Mouse (Mus musculus): ENCODE measurements around the gene Il1b. TPM values are rescaled to one million over a fixed set of nuclear protein-coding genes. Genes with fewer than 3 reads are reported as not detected.

Il1b gene
- total RNA-seq, 2 experiments from 2014 or later, result 0.26 to 0.36 TPM

DNA sequence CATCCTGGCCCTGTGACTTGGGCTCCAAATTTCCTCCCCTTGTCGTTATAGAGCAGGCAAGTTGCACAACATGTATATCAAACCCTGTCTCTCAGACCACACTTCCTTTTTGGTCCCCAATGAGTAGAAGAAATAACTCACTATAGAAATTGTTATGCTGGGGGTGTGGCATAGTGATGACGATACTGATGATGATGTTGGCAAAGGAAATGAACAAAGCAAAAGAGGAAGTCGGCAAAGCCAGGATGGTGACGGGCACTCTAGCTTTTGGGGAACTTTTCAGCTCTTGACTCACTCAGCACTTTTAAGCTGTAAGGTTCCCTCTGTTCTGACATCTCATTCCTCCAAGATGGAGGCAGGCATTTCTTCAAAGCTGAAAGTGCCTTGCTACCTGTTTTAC is 2.4 kb upstream of the Il1b start:
- intact Hi-C loops (cut with DNase I), result no loop called here

GRCm38 (mm10) chr2:129369615-129370014 is 1.3 kb downstream of the Il1b start:
- intact Hi-C loops (cut with DNase I), result no loop called here
- DNase-seq (ENCODE audit: low spot score in 2 of 2), result no peak

More for the DNA sequence above, 2.4 kb upstream of the Il1b start:
- no peak for DNase-seq (ENCODE audit: low spot score in 2 of 2)

- DNase-seq (ENCODE audit: low spot score in 2 of 2), result no peak
- intact Hi-C loops (cut with DNase I), result no loop called here
These were observed 2.1 kb downstream of the Il1b start for GRCm38 (mm10) chr2:129368795-129369194.

GRCm38 (mm10) chr2:129368106-129368505 is 2.8 kb downstream of the Il1b start:
- intact Hi-C loops (cut with DNase I), result no loop called here
- no peak for DNase-seq (ENCODE audit: low spot score in 2 of 2)

- DNase-seq (ENCODE audit: low spot score in 2 of 2), result no peak
- intact Hi-C loops (cut with DNase I), result no loop called here
These were observed 3.7 kb downstream of the Il1b start for GRCm38 (mm10) chr2:129367246-129367645.

- DNase-seq (ENCODE audit: low spot score in 2 of 2), result no peak
- intact Hi-C loops (cut with DNase I), result no loop called here
These were observed 9.9 kb downstream of the Il1b start for GRCm38 (mm10) chr2:129360975-129361560.

- DNase-seq (ENCODE audit: low spot score in 2 of 2), result peak; percentile 72 to 80
- intact Hi-C loops (cut with DNase I), result no loop called here
These were observed 10.7 kb downstream of the Il1b start for GRCm38 (mm10) chr2:129360197-129360596.

DNA sequence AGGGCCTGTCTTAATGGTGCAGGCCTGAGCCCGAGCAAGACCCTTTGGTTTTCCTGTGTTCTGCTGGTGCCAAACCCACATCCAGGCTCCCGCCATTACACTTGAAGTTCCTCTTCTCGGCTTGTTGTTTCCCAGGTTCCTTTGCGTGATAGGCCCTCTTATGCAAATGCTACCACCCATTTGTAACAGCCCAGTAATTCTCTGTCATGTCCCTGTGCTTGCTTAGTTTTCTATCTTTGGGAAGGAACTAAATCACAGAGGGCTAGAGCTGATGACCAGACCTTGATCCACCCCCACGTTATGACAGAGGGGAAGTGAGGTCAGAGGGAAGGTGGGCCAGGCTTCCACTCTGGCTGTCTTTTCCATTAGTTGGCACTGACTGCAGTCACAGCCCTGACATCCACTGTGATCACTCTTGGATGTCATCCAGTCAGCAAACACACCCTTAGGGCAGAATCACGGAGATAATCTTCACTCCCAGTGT is 32.8 kb downstream of the Il1b start:
- intact Hi-C loops (cut with DNase I), result no loop called here
- no peak for DNase-seq (ENCODE audit: low spot score in 2 of 2)

- intact Hi-C loops (cut with DNase I), result no loop called here
- no peak for DNase-seq (ENCODE audit: low spot score in 2 of 2)
These were observed 37.5 kb downstream of the Il1b start for GRCm38 (mm10) chr2:129333471-129333870.

DNA sequence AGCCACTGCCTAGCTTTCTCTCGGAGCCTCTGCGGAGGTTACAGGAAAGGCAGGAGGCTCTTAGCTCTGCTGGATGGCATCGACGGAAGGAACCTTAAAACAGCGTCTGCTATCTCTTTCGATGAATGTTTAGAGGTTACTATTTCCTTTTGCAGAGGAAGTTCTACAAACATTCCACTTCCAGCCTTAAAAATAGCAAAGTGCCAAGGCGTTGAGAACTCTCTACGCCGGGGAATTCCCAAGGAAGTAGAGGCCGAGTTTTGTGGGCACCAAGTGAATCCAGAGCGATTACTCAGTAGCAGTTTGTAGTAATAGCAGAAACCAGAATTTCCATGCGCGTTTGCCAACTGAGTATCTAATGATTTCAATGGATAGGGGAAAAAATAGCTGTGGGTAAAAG is 40.4 kb downstream of the Il1b start:
- intact Hi-C loops (cut with DNase I), result no loop called here
- no peak for DNase-seq (ENCODE audit: low spot score in 2 of 2)

GRCm38 (mm10) chr2:129330024-129330423 is 40.9 kb downstream of the Il1b start:
- intact Hi-C loops (cut with DNase I), result no loop called here
- no peak for DNase-seq (ENCODE audit: low spot score in 2 of 2)

- intact Hi-C loops (cut with DNase I), result no loop called here
- DNase-seq (ENCODE audit: low spot score in 2 of 2), result no peak
These were observed 42.7 kb downstream of the Il1b start for GRCm38 (mm10) chr2:129328238-129328637.

DNA sequence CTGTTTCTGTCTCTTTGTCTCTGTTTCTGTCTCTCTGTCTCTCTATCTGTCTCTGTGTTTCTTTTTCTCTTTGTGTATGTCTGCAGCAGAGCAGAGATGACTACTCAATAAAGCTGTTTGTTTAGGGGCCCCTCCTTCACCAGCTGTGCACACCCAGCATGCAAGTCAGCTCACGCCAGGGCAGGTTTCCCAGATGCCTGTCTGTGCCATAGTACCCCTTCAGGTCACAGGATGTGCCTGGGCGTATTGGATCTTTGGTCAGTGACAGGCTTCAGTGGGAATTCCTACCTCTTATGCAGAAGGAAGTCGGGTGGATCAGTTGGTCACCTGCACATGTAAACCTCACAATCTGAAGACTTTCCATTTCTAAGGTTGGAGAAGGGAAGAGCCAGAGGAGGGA is 46.7 kb downstream of the Il1b start:
- intact Hi-C loops (cut with DNase I), result no loop called here
- DNase-seq (ENCODE audit: low spot score in 2 of 2), result no peak

DNA sequence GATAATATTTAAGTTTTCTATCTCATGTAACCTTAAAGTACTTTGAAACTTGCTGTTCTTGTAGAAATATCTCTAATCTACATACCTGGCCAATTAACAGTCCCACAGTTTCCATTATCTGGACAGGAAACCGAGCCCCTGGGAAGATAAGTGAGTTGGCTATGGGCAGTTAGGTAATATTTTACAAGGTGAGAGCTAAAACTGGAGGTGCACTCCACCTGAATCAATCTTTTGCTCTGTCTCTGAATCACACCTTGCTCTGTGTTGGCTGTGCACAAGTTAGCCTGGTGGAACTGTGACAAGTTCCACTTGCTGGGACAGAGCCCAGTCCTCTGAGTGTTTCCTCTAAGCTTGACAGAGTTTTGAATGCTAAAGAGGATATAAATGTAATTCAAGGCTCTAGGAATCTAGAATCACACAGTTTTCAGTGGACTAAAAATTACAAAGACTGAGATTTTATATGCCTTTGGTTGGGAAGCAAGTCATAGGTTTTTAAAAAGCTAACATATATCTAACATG is 48.8 kb downstream of the Il1b start:
- intact Hi-C loops (cut with DNase I), result no loop called here
- peak; percentile 36 to 61 for DNase-seq (ENCODE audit: low spot score in 2 of 2)

DNA sequence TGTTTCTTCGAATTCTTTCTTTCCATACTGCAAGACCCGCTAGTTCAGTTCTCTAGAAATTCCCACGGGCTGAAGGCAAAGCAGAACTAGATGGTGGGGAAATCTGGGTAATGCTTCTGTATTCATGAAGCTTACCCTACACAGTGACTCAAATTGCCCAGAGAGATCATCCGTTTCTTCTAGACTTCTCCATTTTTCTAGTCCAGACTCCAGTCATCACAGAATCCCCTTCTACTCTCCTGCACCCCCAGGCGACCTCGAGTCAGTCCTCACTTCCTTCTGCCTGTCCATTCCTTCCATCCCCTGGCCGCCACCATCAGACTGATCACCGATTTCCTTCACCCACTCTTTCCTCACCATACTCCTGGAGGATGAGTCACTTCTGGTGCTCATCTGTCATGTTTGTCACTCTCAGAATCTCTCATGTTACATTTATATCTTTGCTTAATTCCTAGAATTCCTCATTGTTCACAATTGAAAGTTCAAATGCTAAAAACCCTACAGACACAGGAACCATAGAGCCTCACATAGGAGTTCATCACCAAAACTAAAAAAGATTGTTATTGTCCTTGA is 50.8 kb downstream of the Il1b start:
- no peak for DNase-seq (ENCODE audit: low spot score in 2 of 2)
- intact Hi-C loops (cut with DNase I), result no loop called here

GRCm38 (mm10) chr2:129315831-129316230 is 55.1 kb downstream of the Il1b start:
- intact Hi-C loops (cut with DNase I), result no loop called here
- DNase-seq (ENCODE audit: low spot score in 2 of 2), result no peak

- no peak for DNase-seq (ENCODE audit: low spot score in 2 of 2)
- intact Hi-C loops (cut with DNase I), result no loop called here
These were observed 56.1 kb downstream of the Il1b start for GRCm38 (mm10) chr2:129314880-129315279.

All from left cerebral cortex, postnatal 14 days (tissue).